Mouse (Mus musculus) spleen, adult 2 months (tissue): ENCODE data around the gene Cyb5d2.

Experiments
- CTCF ChIP-seq: fragments of 200-500 bp; IDR thresholded peaks from 2 replicates; pipeline ENCODE4 v1.5.1; 2011; ENCODE audit warnings: mild to moderate bottlenecking, inconsistent platforms; ENCODE audit not compliant: insufficient read depth, insufficient read length, insufficient replicate concordance; ENCODE audit errors: extremely low read depth
- POLR2A ChIP-seq: fragments of 200-500 bp; IDR thresholded peaks from 2 replicates; pipeline ENCODE4 v1.6.1; 2011; ENCODE audit warnings: low read depth, low read length, inconsistent platforms

- TF ChIP-seq POLR2A (no peak), CTCF (no peak)
Observed at GRCm38 (mm10) chr11:72796296-72796687, 350 bp upstream of the Cyb5d2 start.
